Mouse (Mus musculus) hindbrain, embryonic 16.5 days (tissue): ENCODE results near the gene Zcwpw1. TPM values are rescaled to one million over a fixed set of nuclear protein-coding genes. Genes with fewer than 3 reads are reported as not detected.
A peak's percentile ranks its signal among the peaks of the same experiment; 100 is the strongest.

ENCODE experiments used
- ATAC-seq: fragments of 200-750 bp; cut with Nextera tagmentation; 2 replicates; pipeline ENCODE4 v1.8.0; 2017; ENCODE audit warnings: moderate TSS enrichment, moderate library complexity
- H3K27ac ChIP-seq: fragments of 300-500 bp; sonication (generic); 2 replicates; pipeline ENCODE4 v1.5.1; 2014; ENCODE audit warnings: low read depth, mild to moderate bottlenecking, control low read depth, low read length, moderate library complexity
- H3K27me3 ChIP-seq: fragments of 300-500 bp; sonication (generic); replicated peaks from 2 replicates; pipeline ENCODE4 v1.6.1; 2014; ENCODE audit warnings: low read length; ENCODE audit not compliant: control insufficient read depth, insufficient read depth
- H3K36me3 ChIP-seq: fragments of 300-500 bp; sonication (generic); 2 replicates; pipeline ENCODE4 v1.6.1; 2014; ENCODE audit warnings: mild to moderate bottlenecking, low read length, moderate library complexity, mixed read lengths; ENCODE audit not compliant: control insufficient read depth, insufficient read depth
- H3K4me1 ChIP-seq: fragments of 300-500 bp; sonication (generic); 2 replicates; pipeline ENCODE4 v1.6.1; 2014; ENCODE audit warnings: low read depth, low read length; ENCODE audit not compliant: control insufficient read depth, insufficient read depth
- H3K4me2 ChIP-seq: fragments of 300-500 bp; sonication (generic); 2 replicates; pipeline ENCODE4 v1.6.1; 2014; ENCODE audit warnings: mild to moderate bottlenecking, low read length, control low read depth, moderate library complexity
- H3K4me3 ChIP-seq: fragments of 300-500 bp; sonication (generic); 2 replicates; pipeline ENCODE4 v1.5.1; 2014; ENCODE audit warnings: mild to moderate bottlenecking, low read length, control low read depth, moderate library complexity
- H3K9ac ChIP-seq: fragments of 300-500 bp; sonication (generic); 2 replicates; pipeline ENCODE4 v1.6.1; 2014; ENCODE audit warnings: low read depth, mild to moderate bottlenecking, control low read depth, low read length, moderate library complexity
- H3K9me3 ChIP-seq: fragments of 300-500 bp; sonication (generic); 2 replicates; pipeline ENCODE4 v1.6.1; 2014; ENCODE audit warnings: mild to moderate bottlenecking, low read length, moderate library complexity; ENCODE audit not compliant: control insufficient read depth
- WGBS: fragments of 180-500 bp; shearing (Covaris S2); extraction: QIAGEN DNeasy Blood & Tissue Kit; methylation state at CpG from one replicate; pipeline ENCODE4 v1.1.7; 2014; 5-methylcytosine and 5-hydroxymethylcytosine counted together
- polyA plus RNA-seq: library from polyadenylated mRNA; unstranded; fragments of >200 nt; fragmentation: Nextera tagmentation; extraction: Ambion mirVana; gene quantifications from 2 replicates; pipeline ENCODE4 v1.2.1, GENCODE M21; 2015

The Zcwpw1 gene
- polyA plus RNA-seq, 1 experiment from 2014 or later = 11.2 TPM

DNA sequence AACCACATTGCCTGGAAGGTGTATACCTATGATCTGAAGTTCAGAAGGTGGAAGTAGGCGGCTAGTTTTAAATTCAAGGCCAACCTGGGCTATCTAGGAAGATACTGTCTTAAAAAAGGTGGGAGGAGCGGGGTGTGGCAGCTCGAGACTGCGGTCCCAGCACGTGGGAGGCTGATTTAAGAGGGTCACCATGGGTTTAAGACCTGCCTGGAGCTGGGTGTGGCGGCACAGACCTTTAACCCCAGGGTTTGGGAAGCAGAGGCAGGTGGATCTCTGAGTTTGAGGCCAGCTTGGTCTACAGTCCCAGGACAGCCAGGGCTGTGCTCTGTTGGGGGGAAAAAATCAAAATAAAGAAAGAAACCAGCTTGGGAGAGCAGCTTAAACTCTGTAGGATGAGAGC lies 35.6 kb upstream of the Zcwpw1 start:
- H3K4me1 ChIP-seq = peaks cover 21% of the 10 kb centered on the region
- ATAC-seq = no peak
- H3K4me3 ChIP-seq = no peak overlapping the region
- 0 out of 2 replicates have a peak, but pooled peaks cover 3% of the 10 kb centered on the region for H3K36me3 ChIP-seq
- no peak overlapping the region for H3K4me2 ChIP-seq
- no peaks in the 10 kb centered on the region for H3K27me3 ChIP-seq
- H3K27ac ChIP-seq = no peak overlapping the region
- H3K9me3 ChIP-seq = no peaks in the 10 kb centered on the region
- 91% methylated on average over 6 of the region's 6 CpGs for WGBS
- no peak overlapping the region for H3K9ac ChIP-seq

DNA sequence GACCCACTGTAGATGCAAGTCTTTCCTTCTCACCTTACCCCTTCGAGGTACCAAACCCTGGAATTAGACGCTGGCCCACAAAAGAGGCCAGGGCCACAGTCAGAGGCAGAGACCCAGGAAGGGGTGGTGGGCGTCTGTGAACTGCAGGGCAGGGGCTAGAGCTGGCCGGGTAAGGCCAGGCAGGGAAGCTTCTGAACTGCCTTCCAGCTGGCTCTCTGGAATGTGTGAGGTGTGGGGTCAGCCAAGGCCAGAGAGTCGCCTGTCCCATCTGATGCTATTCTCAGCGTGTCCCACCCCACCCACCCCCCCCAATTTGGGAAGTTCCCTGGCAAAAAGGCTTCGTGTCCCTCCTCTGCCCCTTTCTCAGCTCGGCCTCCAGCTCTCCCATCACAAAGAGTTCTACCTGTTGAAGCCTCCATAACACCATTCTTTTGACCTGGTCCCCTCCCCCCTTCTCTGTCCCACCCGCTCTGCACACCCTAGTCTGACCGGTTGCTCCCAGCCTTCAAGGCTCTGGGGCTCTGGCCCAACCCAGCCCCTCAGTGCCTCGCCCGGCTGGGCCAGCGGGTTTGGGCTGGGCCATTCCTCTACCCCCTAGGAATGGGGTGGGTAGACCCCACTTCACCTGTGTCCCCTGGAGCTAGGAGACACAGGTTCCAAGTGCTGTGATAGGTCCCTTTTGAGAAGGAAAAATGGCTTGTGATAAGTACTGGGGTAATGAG lies 34.3 kb upstream of the Zcwpw1 start:
- Histone ChIP-seq H3K4me2 (no peak overlapping the region), H3K27ac (no peak overlapping the region), H3K9me3 (no peaks in the 10 kb centered on the region), H3K9ac (no peak overlapping the region), H3K4me3 (no peak overlapping the region), H3K36me3 (0 out of 2 replicates have a peak, but pooled peaks cover 3% of the 10 kb centered on the region), H3K4me1 (peaks cover 16% of the 10 kb centered on the region), H3K27me3 (no peaks in the 10 kb centered on the region)
- WGBS = 90% methylated on average over 10 of the region's 13 CpGs
- ATAC-seq = no peak

DNA sequence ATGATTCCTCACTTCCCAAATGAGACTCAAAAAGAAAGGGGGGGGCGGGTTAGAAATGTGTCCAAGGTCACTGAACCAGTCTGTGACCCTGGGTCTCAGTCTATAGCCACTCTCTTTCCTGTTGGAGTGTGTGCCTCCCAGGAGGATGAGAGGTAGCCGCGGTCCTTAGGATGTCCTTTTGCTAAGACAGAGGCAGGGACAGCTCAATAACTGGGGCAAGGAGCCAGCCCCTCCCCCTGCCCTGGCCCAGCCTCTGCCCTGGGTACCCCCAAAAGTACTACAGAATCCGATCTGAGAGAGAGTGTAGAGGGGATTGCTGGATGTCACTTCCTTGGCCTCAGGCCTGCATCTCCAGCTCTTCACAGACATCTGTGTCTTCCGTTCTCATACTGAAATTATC lies 32.2 kb upstream of the Zcwpw1 start:
- Histone ChIP-seq H3K9me3 (no peaks in the 10 kb centered on the region), H3K36me3 (peaks cover 3% of the 10 kb centered on the region; the same call in 1 of the 2 replicates), H3K4me2 (no peak overlapping the region), H3K9ac (no peak overlapping the region), H3K4me3 (no peak overlapping the region), H3K4me1 (peaks cover 5% of the 10 kb centered on the region), H3K27me3 (no peaks in the 10 kb centered on the region), H3K27ac (no peak overlapping the region)
- WGBS = 77% methylated on average over 5 of the region's 5 CpGs
- no peak for ATAC-seq

DNA sequence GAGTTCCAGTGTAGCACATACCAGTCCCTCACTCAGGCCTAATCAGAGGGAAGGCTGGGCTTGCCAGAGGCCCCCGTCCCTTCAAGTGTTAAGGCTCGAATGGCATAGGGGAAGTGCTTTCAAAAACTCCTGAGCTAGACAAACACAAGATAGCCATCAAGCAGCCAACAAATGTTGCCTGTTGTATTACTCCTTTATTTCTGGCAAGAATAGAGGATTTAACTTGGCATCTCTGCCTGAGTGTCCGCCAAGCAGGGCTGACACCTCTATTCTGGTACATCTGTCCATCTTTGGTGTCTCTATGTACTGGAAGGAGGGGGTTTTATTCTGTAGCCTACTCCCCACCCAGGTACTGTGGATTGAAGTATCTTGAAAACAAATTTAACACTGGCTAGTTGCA lies 31.5 kb upstream of the Zcwpw1 start:
- Histone ChIP-seq H3K9me3 (no peaks in the 10 kb centered on the region), H3K27ac (no peak overlapping the region), H3K27me3 (no peaks in the 10 kb centered on the region), H3K4me3 (no peak overlapping the region), H3K4me1 (peaks cover 5% of the 10 kb centered on the region), H3K9ac (no peak overlapping the region), H3K36me3 (peaks cover 3% of the 10 kb centered on the region; the same call in 1 of the 2 replicates), H3K4me2 (no peak overlapping the region)
- ATAC-seq = no peak
- WGBS = 59% methylated on average over 3 of the region's 3 CpGs

DNA sequence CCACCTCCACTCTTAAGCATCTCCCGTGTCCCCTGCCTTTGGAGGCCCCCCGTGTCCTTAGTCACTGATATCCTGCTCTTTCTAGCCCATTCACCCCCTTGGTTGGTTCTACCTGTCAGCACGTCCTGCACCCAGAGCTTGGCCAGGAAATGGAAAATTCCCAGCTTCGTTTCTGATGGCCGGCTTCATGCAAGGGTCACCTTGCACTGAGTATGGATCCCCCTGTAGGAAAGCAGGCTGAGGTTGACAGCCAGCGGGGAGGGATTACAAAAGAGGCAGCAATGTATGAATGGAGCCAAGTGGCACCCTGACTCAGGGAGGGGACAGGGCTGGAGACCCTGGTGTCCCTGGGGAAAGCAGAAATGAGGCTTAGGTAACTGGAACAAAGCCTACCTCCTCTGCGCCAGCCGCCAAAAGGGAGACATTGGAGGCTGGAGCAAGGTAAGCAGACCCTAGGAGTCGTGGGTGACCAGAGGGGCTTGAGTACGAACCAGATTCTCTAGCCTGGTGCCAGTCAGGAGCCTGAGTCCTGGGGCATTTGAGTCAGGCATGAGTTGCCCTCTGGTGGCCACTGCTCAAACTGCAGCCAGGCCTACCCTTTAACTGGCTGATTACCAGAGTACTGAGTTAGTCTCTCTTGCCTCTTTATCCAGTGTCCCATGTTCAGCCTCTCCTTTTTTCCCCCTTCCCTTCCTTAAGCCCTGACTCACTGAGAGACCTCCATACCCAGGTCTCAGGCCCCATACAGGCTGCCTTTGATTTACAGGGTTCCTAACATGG lies 30.5 kb upstream of the Zcwpw1 start:
- Histone ChIP-seq H3K4me1 (peaks cover 5% of the 10 kb centered on the region), H3K9ac (no peak overlapping the region), H3K27me3 (no peaks in the 10 kb centered on the region), H3K4me3 (no peak overlapping the region), H3K36me3 (peaks cover 3% of the 10 kb centered on the region; the same call in 1 of the 2 replicates), H3K4me2 (no peak overlapping the region), H3K27ac (peak overlapping the region; percentile 57; the same call in 1 of the 2 replicates), H3K9me3 (no peaks in the 10 kb centered on the region)
- 0 out of 2 replicates have a peak, but pooled peaks have one; percentile 12 for ATAC-seq
- WGBS = 49% methylated on average over 10 of the region's 10 CpGs

DNA sequence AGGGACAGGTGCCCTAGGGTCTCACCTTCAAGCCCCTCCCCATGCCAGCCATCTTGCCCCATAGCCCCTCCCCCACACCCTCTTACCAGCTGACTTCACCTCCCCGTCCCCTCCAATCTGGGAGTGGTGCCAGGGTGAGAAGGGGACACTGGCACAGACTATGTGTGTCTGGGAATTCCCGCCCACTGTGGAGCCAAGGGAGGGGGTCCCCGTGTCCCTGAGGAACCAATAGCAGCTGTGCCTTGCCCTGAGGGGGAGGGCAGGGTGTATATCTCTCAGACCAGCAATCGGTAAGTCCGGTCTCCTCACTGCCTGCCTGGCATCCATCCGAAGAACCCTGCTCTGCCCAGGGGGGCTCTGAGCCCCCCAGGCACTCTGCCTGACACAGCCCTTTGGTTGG lies 29.7 kb upstream of the Zcwpw1 start:
- peak; percentile 75 for ATAC-seq
- Histone ChIP-seq H3K4me2 (peak overlapping the region; percentile 35), H3K27me3 (no peaks in the 10 kb centered on the region), H3K9me3 (no peaks in the 10 kb centered on the region), H3K4me1 (peaks cover 5% of the 10 kb centered on the region), H3K27ac (peak overlapping the region; percentile 26; the same call in 1 of the 2 replicates), H3K36me3 (no peaks in the 10 kb centered on the region; the same call in 1 of the 2 replicates), H3K4me3 (peak overlapping the region; percentile 10; the same call in 1 of the 2 replicates), H3K9ac (no peak overlapping the region)
- 51% methylated on average over 6 of the region's 6 CpGs for WGBS

DNA sequence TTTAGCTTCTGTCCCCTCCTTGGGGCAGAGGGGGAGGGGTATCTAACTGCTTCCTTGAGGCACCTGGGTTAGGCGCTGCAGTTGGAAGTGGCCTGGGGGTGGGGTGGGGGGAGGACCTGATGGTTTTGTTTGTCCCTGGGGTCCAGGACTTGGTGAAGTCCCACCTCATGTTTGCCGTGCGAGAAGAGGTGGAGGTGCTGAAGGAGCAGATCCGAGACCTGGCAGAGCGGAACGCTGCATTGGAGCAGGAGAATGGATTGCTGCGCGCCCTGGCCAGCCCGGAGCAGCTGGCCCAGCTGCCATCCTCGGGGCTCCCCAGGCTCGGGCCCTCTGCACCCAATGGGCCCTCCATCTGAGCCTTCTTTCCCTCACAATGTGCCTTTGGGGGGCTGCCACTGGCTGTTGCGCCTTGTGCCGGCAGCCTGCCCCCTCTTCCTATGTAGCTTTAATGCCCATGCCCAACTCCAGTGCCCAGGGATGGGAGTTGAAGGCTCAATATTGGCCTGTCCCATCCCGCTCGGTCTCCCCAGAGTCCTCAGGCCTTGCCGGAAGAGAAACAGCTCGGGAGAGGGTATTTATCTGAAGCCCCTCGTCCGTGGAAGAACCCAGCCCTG lies 28.6 kb upstream of the Zcwpw1 start:
- no peaks in the 10 kb centered on the region for H3K27me3 ChIP-seq
- 0 out of 2 replicates have a peak overlapping the region, but pooled peaks have one; percentile 18 for H3K9ac ChIP-seq
- no peak for ATAC-seq
- peak overlapping the region; percentile 35; the same call in 1 of the 2 replicates for H3K4me2 ChIP-seq
- H3K27ac ChIP-seq = peak overlapping the region; percentile 79
- no peak overlapping the region for H3K4me3 ChIP-seq
- peaks cover 5% of the 10 kb centered on the region for H3K4me1 ChIP-seq
- H3K36me3 ChIP-seq = no peaks in the 10 kb centered on the region; the same call in 1 of the 2 replicates
- 86% methylated on average over 19 of the region's 19 CpGs for WGBS
- no peaks in the 10 kb centered on the region for H3K9me3 ChIP-seq

DNA sequence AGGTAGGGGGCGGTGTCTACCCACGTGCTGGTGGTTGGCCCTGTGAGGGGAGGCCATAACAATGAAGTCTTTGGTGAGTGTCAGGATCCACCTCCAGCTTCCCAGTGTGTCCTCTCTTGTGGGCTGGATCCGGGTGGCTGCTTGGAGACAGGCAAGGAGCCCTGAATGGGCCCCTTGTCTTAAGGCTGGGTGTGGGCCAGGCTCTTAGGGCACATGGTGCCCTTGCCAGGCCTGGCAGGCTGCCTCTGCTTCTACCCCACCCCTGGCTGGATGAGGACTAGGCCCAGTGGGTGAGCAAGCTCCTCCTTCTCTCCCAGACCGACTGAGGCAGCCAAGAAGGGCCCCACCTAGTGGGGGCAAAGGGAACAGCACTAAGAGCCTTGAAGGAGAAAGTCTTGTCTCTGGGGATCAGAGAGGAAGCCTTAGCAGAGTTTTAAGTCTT lies 27.6 kb upstream of the Zcwpw1 start:
- Histone ChIP-seq H3K9me3 (no peaks in the 10 kb centered on the region), H3K27ac (peak overlapping the region; percentile 79; the same call in 1 of the 2 replicates), H3K36me3 (no peaks in the 10 kb centered on the region; the same call in 1 of the 2 replicates), H3K4me1 (peaks cover 5% of the 10 kb centered on the region), H3K4me2 (no peak overlapping the region), H3K27me3 (no peaks in the 10 kb centered on the region), H3K4me3 (no peak overlapping the region), H3K9ac (no peak overlapping the region)
- ATAC-seq = peak; percentile 94
- 20% methylated on average over 4 of the region's 4 CpGs for WGBS
